Mouse (Mus musculus): Measurements from ENCODE around the gene Faap100.

GRCm38 (mm10) chr11:120349986-120350702 is 28.4 kb downstream of the Faap100 start:
- TF ChIP-seq CTCF (IDR thresholded peaks at IDR 0.05; ENCODE audit: control insufficient read depth, insufficient read depth, insufficient replicate concordance, low read depth, low read length) (no peak), POLR2A (IDR thresholded peaks at IDR 0.05; ENCODE audit: control insufficient read depth, low read depth, low read length) (peak; percentile 35; the same call in 1 of the 2 replicates)

Data from testis, adult 2 months (tissue).